Mouse (Mus musculus) CD8-positive naive resting alpha-beta T cell, adult 57 days (primary cell): ENCODE measurements around the gene Myo7a. TPM values are rescaled to one million over a fixed set of nuclear protein-coding genes. Genes with fewer than 3 reads are reported as not detected.

Source experiments
- total RNA-seq: library from RNA; stranded (reverse); gene quantifications from one replicate; pipeline ENCODE4 v1.2.4, GENCODE M21; 2023

The Myo7a gene
- 8.0 TPM for total RNA-seq

GRCm38 (mm10) chr7:98119179-98119960 is at the start of gene Myo7a:
Myo7a (minus strand) TSS chr7:98119524.

GRCm38 (mm10) chr7:98145402-98145801 is 26.1 kb upstream of the Myo7a start, which contains the start of gene Omp:
Omp (minus strand) TSS chr7:98145502.

Other genes starting within 250 kb of the Myo7a start
- not detected for gene Gdpd4, start 199.6 kb downstream of the Myo7a start, total RNA-seq
- gene Omp, start 26.0 kb upstream of the Myo7a start, total RNA-seq: not detected
- 0.73 TPM for gene Capn5, start 58.8 kb upstream of the Myo7a start, total RNA-seq
- gene B3gnt6, start 80.0 kb upstream of the Myo7a start, total RNA-seq: not detected
- gene Acer3, start 201.7 kb upstream of the Myo7a start, total RNA-seq: 7.1 TPM
- not detected for gene Tsku, start 241.8 kb upstream of the Myo7a start, total RNA-seq